Mouse (Mus musculus): ENCODE measurements at regions not wholly inside any gene's neighbourhood (a gene's known extent, or its start where the extent isn't known, plus 50 kb on each side); places are given as distances from the start of the nearest gene placed in this dataset.

DNA sequence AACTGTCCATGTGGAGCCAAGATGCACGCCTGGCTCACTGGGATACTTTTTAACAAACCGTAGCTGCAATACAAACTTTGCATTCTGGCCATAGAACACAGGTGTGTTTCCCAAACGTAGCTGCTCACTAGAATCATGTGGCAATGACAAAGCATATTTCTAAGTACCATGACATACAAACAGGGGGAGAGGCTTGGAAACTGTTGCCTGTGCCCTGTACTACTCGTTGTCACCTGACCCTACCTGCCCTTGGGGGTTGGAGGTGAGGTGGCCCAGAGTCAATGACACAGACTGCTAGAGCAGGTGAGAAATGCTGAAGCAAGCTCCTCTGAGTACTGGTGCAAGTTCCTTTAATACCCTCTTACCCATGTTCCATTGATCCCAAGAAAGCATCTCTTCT is 64.3 kb upstream of the Map4k3 start:
- DNase-seq, result no peak

DNA sequence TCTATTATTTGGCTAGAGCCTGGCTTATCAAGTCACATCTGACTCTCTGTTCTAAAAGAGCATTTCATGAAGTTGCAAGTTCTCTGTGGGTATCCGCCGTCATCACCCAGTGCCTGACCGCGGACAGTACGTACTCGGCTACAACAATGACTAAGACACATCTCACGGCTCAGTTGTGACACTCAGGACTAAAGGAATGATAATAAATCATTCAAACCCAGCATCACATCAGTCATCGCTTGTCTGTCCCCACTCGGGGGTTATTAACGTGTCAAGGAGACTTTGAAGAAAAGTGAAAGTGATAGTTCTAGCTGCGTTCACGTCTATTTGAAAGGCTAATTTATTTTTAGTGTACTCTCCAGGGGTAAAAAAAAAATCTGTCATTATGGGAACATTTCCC is 61.4 kb upstream of the Map4k3 start:
- DNase-seq, result no peak

DNA sequence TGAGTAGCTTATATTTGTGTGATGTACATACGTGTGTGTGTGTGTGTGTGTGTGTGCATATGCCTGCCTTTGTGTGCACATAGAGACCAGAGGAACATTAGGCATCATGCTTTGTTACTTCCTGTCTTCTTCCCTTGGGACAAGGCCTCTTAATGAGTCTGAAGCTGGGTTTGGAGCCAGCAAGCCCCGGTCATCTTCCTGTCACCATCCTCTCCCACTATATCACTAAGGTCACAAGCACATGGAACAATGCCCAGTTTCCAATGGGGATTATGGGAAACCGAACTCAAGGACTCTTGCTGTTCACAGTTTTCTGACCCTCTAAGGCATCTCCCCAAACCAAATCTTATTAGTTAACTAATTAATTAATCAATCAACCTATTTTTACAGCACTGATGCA is 60.7 kb upstream of the Map4k3 start:
- no peak for DNase-seq

DNA sequence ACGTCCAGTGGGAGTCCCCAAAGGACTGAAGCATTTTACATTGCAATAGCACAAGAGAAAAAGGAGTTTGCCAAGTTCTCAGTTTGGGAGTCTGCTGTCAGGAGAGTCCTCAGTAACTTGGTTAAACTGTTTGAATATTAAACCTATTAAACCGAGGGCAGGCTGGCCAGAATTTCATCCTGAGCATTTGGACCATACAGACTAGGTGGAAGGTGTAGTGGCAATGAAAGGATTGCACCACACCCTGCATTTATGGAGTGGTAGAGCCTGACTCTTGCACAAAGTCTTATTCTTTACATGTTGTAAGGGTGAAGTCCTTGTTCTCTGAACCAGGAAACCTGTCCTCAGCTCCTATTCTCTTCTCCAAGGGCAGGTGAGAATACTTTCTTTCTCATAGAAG is 58.6 kb upstream of the Map4k3 start:
- DNase-seq, result no peak

DNA sequence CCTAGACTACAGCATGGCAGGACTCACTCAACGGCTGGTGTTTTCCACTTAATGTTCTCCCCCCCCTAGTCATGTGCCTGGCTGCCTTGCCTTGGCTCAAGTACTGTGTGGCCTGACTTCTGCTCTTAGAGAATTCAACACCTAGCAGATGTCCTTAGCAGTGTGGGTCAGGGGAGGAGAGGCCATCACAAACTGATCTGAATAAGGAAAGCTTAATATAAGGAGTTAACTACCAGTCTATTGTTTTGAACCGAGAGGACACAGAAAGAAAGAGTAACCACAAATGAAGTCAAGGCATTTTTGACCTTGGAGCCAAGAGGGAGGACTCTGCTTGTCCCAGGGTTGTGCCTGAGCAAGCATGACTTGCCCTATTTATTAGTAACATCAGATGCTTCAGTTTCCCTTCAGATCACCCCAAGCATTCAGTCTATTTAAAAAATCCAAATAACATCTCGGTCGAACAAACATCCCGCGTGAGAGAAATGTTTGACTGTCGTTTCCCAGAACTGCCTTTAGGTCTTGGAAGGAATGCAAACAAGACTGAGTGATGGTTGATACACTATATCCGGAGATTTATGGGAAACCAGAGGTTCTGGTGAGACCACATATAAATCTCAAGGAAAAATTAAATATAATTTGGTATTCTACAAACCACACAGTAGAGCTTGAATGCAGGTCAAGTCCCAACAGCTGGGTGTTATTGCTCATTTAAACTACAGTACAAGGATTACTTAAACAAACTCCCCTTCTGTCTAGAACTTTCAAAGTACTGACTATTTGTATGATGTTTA is 58.0 kb upstream of the Map4k3 start:
- DNase-seq, result no peak

DNA sequence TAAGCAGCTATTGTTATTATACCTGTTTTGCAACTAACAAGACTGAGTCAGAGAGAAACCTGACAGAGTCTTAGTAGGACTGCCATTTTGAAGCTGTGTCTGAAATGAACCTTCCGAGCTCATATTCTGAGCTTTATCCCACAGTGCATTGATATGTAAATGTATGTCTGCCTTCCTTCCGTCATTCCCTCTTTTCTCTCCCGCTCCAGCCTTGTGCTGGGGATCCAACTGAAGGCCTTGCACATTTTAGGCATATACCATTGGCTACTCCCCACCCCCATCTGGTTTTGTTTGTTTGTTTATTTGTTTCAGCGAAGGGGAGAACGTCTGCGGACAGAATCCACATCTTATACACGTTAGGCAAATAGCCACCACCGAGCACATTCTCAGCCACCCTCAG is 57.2 kb upstream of the Map4k3 start:
- no peak for DNase-seq

DNA sequence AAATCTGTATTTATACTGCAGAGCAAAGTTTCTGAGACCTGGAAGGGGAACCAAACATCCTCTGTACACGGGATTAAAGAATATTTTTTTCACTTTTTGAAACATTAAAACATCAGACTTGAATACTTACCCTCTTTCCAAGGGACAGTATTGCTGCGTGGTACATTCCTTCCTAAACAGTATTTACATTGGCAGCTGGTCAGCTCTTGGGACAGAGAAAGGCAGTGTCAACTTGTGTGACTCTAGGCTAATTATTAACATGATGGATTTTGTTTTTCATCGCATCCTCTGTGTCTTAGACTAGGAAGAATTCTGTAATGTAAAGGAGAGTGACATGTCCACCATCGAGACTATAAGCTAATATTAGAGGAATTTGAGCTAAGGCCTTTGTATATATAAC is 56.8 kb upstream of the Map4k3 start:
- DNase-seq, result no peak

DNA sequence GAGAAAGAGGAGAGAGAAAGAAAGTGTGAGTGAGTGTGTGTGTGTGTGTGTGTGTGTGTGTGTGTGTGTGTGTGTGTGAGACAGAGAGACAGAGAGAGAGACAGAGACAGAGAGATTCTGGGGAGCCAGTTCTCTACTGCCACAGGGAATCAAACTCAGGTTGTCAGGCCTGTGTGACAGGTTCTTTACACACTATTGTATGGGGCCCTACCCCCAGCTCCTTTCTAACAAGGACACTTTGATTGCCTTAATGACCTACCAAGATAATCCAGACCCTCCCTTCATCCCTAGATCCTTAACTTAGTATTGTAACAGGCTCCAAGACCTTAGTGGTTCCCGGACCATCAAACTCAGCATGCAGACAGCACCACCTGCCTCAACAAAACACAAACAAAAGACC is 53.9 kb upstream of the Map4k3 start:
- no peak for DNase-seq

DNA sequence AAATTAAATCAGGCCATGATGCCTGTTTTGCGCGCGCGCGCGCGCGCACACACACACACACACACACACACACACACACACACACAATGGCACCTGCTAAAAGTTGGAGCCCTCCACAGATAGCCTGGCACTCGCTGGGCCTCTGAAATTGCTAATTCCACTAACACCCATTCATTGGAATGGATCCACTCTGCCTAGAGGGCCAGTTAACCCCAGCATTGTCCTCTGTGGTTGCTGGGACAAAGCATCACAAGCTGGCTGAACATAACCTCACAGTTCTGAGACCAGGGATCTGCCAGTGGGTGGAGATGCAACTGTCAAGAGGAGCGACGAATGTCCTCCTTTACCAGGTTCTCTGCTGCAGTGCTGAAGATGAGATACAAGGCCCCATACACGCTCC is 53.3 kb upstream of the Map4k3 start:
- no peak for DNase-seq

DNA sequence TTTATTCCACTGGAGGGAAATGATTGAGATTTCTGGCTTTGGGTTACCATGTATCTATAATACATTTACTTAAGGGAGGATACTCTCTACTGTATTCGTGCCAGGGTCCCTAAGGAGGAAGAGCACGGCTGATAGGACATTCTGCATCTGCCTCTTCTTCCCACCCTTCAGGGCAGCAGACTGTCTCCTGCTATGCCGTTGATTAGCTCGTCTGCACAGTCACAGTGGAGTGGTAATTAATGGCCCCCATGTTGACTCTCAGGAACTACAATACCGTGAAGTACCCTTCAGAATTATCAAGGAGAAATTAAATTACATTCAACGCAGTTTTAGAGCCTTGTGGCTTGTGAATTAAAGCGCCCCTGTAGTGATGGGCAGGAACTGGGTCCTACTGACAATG is 52.0 kb upstream of the Map4k3 start:
- DNase-seq, result no peak

DNA sequence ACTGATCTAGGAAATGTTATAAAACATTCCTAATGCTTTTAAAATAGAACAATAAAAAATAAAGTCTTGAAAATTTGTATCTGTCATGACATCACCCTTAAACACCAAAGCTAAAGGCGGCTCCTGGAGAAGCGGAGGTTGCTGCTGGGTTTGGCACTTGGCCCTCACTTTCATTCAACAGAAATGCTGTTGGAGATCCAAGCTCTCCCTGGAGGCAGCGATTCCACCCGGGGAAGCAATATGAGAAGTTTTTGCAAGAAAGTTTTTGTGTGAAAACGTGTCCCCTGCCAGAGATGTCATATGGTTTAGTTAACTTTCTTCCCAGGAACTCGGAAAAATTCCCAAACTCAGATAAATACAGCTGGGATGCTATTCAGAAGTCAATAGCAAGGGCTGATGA is 51.5 kb upstream of the Map4k3 start:
- DNase-seq, result no peak
